Mouse (Mus musculus): ENCODE results near the gene Best3. TPM values are rescaled to one million over a fixed set of nuclear protein-coding genes. Genes with fewer than 3 reads are reported as not detected.

Gene Best3
- polyA plus RNA-seq, 1 experiment: 0.06 TPM

Other genes with a start within 250 kb of the Best3 start
- 25.9 and 39.9 TPM in 2 replicates for gene Myrfl, start 89.4 kb upstream of the Best3 start, polyA plus RNA-seq (2012; rRNA removed)
- 98.2 and 144 TPM in 2 replicates for gene Rab3ip, start 35.5 kb upstream of the Best3 start, polyA plus RNA-seq (2012; rRNA removed)
- gene Gm10271, start 13.7 kb upstream of the Best3 start, polyA plus RNA-seq (2012; rRNA removed): not detected in 2 replicates
- gene Lrrc10, start 59.0 kb downstream of the Best3 start, polyA plus RNA-seq (2012; rRNA removed): 0.07 and 0.10 TPM in 2 replicates
- 94.0 and 107 TPM in 2 replicates for gene Cct2, start 77.5 kb downstream of the Best3 start, polyA plus RNA-seq (2012; rRNA removed)
- 5.8 and 10.9 TPM in 2 replicates for gene Frs2, start 162.2 kb downstream of the Best3 start, polyA plus RNA-seq (2012; rRNA removed)
- 20.5 and 22.0 TPM in 2 replicates for gene Yeats4, start 238.2 kb downstream of the Best3 start, polyA plus RNA-seq (2012; rRNA removed)